Mouse (Mus musculus) G1E (cell line): ENCODE results near the gene Tbl2.

Experiments
- CTCF ChIP-seq: IDR thresholded peaks from 2 replicates; pipeline ENCODE4 v1.5.1; 2012; ENCODE audit warnings: low read depth, low read length, inconsistent platforms, mixed read lengths
- GATA1 ChIP-seq: IDR thresholded peaks from 2 replicates; pipeline ENCODE4 v1.6.1; 2012; ENCODE audit warnings: borderline replicate concordance, low read length, inconsistent platforms, mixed read lengths

GRCm38 (mm10) chr5:135109976-135110375 lies 39.5 kb upstream of the Tbl2 start:
- TF ChIP-seq GATA1 (no peak), CTCF (no peak)
